Comparison of ENCODE assay signal across 8 mouse cellular contexts in the genomic region with DNA sequence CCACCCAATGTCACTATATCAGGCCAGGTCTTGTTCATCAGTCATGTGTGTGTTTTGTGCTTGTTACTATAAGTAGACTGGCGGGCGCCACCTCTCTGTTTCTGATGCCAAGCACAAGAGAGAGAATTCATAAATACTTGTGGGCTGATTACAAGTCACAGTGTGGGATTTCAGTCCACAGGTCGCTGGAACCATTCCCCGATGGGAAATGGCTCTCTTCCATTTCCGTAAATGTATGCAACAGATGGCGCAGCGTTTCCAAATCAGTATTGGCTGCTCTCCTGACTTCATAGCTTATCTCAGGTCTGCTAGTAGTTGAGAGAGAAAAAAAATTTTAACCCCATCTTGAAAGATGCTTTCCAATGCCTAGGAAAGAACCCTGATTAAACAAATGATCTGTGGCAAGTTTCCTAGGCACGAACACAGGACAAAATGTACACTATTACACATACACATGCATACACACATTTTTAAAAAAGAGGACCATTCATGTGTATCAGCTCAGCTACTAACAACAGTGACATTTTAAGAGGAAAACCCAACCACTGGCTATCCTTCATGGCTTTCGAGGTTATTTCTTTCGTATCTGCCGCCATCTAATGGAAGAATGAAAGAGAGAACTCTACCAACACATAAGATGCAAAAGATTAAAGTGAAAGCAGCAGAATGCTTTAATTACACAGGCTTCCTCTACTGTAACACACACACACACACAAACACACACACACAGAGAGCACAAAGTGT. TPM values are rescaled to one million over a fixed set of nuclear protein-coding genes. Genes with fewer than 3 reads are reported as not detected.
DNase-seq lines count a peak whose midpoint lies in the region; ATAC-seq and TF ChIP-seq lines count a peak whose summit lies in the region.

No protein-coding gene starts in this region.

- peak; percentile 87 for DNase-seq in 3T3-L1 (ENCODE audit: low read depth, low spot score)
- DNase-seq in MEL-GATA-1-ER (ENCODE audit: extremely low read depth, low read depth): peak; percentile 49
- DNase-seq in cerebellum, postnatal 36 days: peak; percentile 64 to 72
- DNase-seq in heart, adult 2 months: peak; percentile 48 to 59
- peak; percentile 80 for DNase-seq in kidney, adult 2 months

- no peaks in the 10 kb centered on the region for H3K79me2 ChIP-seq in heart, adult 2 months (replicated peaks; ENCODE audit: control insufficient read depth, insufficient read depth, low read length)

- no peaks in the 10 kb centered on the region for H3K27me3 ChIP-seq in heart, adult 2 months (ENCODE audit: control insufficient read depth, insufficient read depth, low read length)
- no peaks in the 10 kb centered on the region for H3K27me3 ChIP-seq in kidney, adult 2 months (replicated peaks; ENCODE audit: control insufficient read depth, insufficient read depth, low read length)
- no peaks in the 10 kb centered on the region for H3K27me3 ChIP-seq in lung, embryonic 16.5 days (ENCODE audit: control insufficient read depth, insufficient read depth, low read depth, low read length)
- no peaks in the 10 kb centered on the region for H3K27me3 ChIP-seq in stomach, embryonic 14.5 days (ENCODE audit: control insufficient read depth, insufficient read depth, low read length)

- H3K9me3 ChIP-seq in lung, embryonic 16.5 days (ENCODE audit: control insufficient read depth, low read length): no peaks in the 10 kb centered on the region
- H3K9me3 ChIP-seq in stomach, embryonic 14.5 days (ENCODE audit: control insufficient read depth, low read depth, low read length): no peaks in the 10 kb centered on the region

- no peaks in the 10 kb centered on the region for H3K36me3 ChIP-seq in heart, adult 2 months (ENCODE audit: control insufficient read depth, insufficient read depth, low read length)
- no peaks in the 10 kb centered on the region for H3K36me3 ChIP-seq in kidney, adult 2 months (ENCODE audit: control insufficient read depth, insufficient read depth, low read length)
- H3K36me3 ChIP-seq in lung, embryonic 16.5 days (ENCODE audit: control insufficient read depth, insufficient read depth, low read length): no peaks in the 10 kb centered on the region
- H3K36me3 ChIP-seq in stomach, embryonic 14.5 days (ENCODE audit: control insufficient read depth, insufficient read depth, low read length): no peaks in the 10 kb centered on the region

- TF ChIP-seq CTCF in heart, adult 2 months (IDR thresholded peaks at IDR 0.05): peak; percentile 67
- TF ChIP-seq CTCF in kidney, adult 2 months (conservative IDR thresholded peaks at IDR 0.05; ENCODE audit: insufficient read depth, insufficient read length, low read depth, low read length): no peak

- peak overlapping the region; percentile 96 for H3K4me2 ChIP-seq in lung, embryonic 16.5 days (ENCODE audit: low read depth, low read length)
- H3K4me2 ChIP-seq in stomach, embryonic 14.5 days (replicated peaks; ENCODE audit: low read depth, low read length): peak overlapping the region; percentile 83

- TF ChIP-seq POLR2A in heart, adult 2 months (IDR thresholded peaks at IDR 0.05; ENCODE audit: insufficient read depth, low read depth, low read length): no peak
- no peak for TF ChIP-seq POLR2A in kidney, adult 2 months (IDR thresholded peaks at IDR 0.05; ENCODE audit: low read depth, low read length)

- H3K9ac ChIP-seq in heart, adult 2 months (ENCODE audit: low read depth, low read length): peak overlapping the region; percentile 27
- H3K9ac ChIP-seq in lung, embryonic 16.5 days (ENCODE audit: low read length): no peak overlapping the region; the same call in none of the 2 replicates
- H3K9ac ChIP-seq in stomach, embryonic 14.5 days (replicated peaks; ENCODE audit: low read depth, low read length): peak overlapping the region; percentile 86; the same call in 1 of the 2 replicates

- WGBS in heart, adult 2 months: 3% methylated on average over 11 of the region's 11 CpGs
- 5% methylated on average over 11 of the region's 11 CpGs for WGBS in kidney, adult 2 months
- WGBS in lung, embryonic 16.5 days: 4% methylated on average over 11 of the region's 11 CpGs
- WGBS in stomach, embryonic 14.5 days: 9% methylated on average over 11 of the region's 11 CpGs

- peak overlapping the region; percentile 87 for H3K27ac ChIP-seq in heart, adult 2 months
- no peak overlapping the region for H3K27ac ChIP-seq in kidney, adult 2 months (ENCODE audit: insufficient read depth, low read depth, low read length)
- peak overlapping the region; percentile 71 for H3K27ac ChIP-seq in lung, embryonic 16.5 days (ENCODE audit: low read length)
- peak overlapping the region; percentile 91 for H3K27ac ChIP-seq in stomach, embryonic 14.5 days (ENCODE audit: low read length)

- peak; percentile 38; the same call in 1 of the 2 replicates for ATAC-seq in lung, embryonic 16.5 days (ENCODE audit: low read depth)
- peak; percentile 35; the same call in 1 of the 2 replicates for ATAC-seq in stomach, embryonic 14.5 days (ENCODE audit: insufficient number of reproducible peaks, insufficient read depth, low FRiP score, low read depth)
- no peak for ATAC-seq in monocyte, adult 5-6 weeks (replicated peaks; ENCODE audit: insufficient number of reproducible peaks, low FRiP score, low TSS enrichment, poor library complexity, severe bottlenecking)

- intact Hi-C loops in heart, adult 2 months (cut with DNase I): loop anchor here (1.0 to 10.0 kb wide), 5 partner anchors 19 to 315 kb away; no protein-coding TSS in a partner anchor

- TF ChIP-seq EP300 in heart, adult 2 months (IDR thresholded peaks at IDR 0.05; ENCODE audit: insufficient read depth, low read depth, low read length): no peak

- peaks cover 3% of the 10 kb centered on the region; the same call in 1 of the 2 replicates for H3K4me1 ChIP-seq in heart, adult 2 months (ENCODE audit: control insufficient read depth, insufficient read depth, low read length)
- H3K4me1 ChIP-seq in kidney, adult 2 months (ENCODE audit: control insufficient read depth, insufficient read depth, low read length): no peaks in the 10 kb centered on the region; the same call in 1 of the 2 replicates
- H3K4me1 ChIP-seq in lung, embryonic 16.5 days (replicated peaks; ENCODE audit: control insufficient read depth, insufficient read depth, low read length): peaks cover 6% of the 10 kb centered on the region; the same call in 1 of the 2 replicates
- 0 out of 2 replicates have a peak, but pooled peaks cover 4% of the 10 kb centered on the region for H3K4me1 ChIP-seq in stomach, embryonic 14.5 days (ENCODE audit: control insufficient read depth, insufficient read depth, low read length)

- peak overlapping the region; percentile 70 for H3K4me3 ChIP-seq in heart, adult 2 months
- no peak overlapping the region; the same call in 1 of the 2 replicates for H3K4me3 ChIP-seq in kidney, adult 2 months (ENCODE audit: insufficient read depth, low read depth, low read length)
- peak overlapping the region; percentile 82 for H3K4me3 ChIP-seq in lung, embryonic 16.5 days (ENCODE audit: low read length)
- peak overlapping the region; percentile 93 for H3K4me3 ChIP-seq in stomach, embryonic 14.5 days (ENCODE audit: low read depth, low read length)

RNA-seq across cellular contexts. Expression of a gene that starts 0.8 kb away (rescaled TPM):
- total RNA-seq in heart, adult 2 months (2021): 10 to 100 TPM; 14.6 to 19.1 TPM
- 10.0 and 14.0 TPM in 2 replicates for polyA plus RNA-seq in heart, adult 2 months (2012; rRNA removed)
- polyA plus RNA-seq in kidney, adult 2 months (2012; rRNA removed): 10.0 and 10.6 TPM in 2 replicates
- polyA plus RNA-seq in lung, embryonic 16.5 days (2015; fragmentation: Nextera tagmentation; extraction: Ambion mirVana): 18.7 and 19.4 TPM in 2 replicates
- 50.4 and 50.5 TPM in 2 replicates for polyA plus RNA-seq in stomach, embryonic 14.5 days (2014; fragmentation: Nextera tagmentation; extraction: Ambion mirVana)
- 1.9 to 5.8 TPM (median 2.8 TPM) in 3 replicates for total RNA-seq in monocyte, adult 5-6 weeks (2017)

RNA-seq across cellular contexts. Expression of a gene that starts 7.0 kb away (rescaled TPM):
- total RNA-seq in heart, adult 2 months (2021): 10 to 100 TPM; 35.3 to 40.4 TPM
- polyA plus RNA-seq in heart, adult 2 months (2012; rRNA removed): 10.4 and 21.0 TPM in 2 replicates
- 16.1 and 17.4 TPM in 2 replicates for polyA plus RNA-seq in kidney, adult 2 months (2012; rRNA removed)
- polyA plus RNA-seq in lung, embryonic 16.5 days (2015; fragmentation: Nextera tagmentation; extraction: Ambion mirVana): 97.3 and 98.8 TPM in 2 replicates
- polyA plus RNA-seq in stomach, embryonic 14.5 days (2014; fragmentation: Nextera tagmentation; extraction: Ambion mirVana): 115 and 117 TPM in 2 replicates
- 6.4 to 10.2 TPM (median 8.2 TPM) in 3 replicates for total RNA-seq in monocyte, adult 5-6 weeks (2017)
